Mouse (Mus musculus) gastrocnemius, postnatal 4 days (tissue): Measurements from ENCODE around the gene Lemd2. TPM values are rescaled to one million over a fixed set of nuclear protein-coding genes. Genes with fewer than 3 reads are reported as not detected.
"Not testable (repeated sequence)": the region's sequence is repeated elsewhere in the genome, so short reads cannot be mapped to it uniquely, and the experiment has no call there.

Source experiments
- DNase-seq, 2 experiments: peaks; one replicate each; pipeline ENCODE4 v3.0.0; 2021 to 2022; ENCODE audit warnings: low spot score in 2 of 2, mixed read lengths in 2 of 2
- long read RNA-seq, 2 experiments: library from polyadenylated mRNA; stranded (forward); transcript quantifications; one replicate each; pipeline ENCODE4 v2.0.0; 2021
- total RNA-seq, 2 experiments: library from RNA; stranded (reverse); gene quantifications; 2 replicates each; pipeline ENCODE4 v1.2.3; 2021

Lemd2 gene
- 10 to 100 TPM; 34.2 to 34.4 TPM for total RNA-seq
- long read RNA-seq, experiment 1, transcript Lemd2-201 (9 exons, 2,627 nt), result major isoform, 72 of 86 reads
- long read RNA-seq, experiment 1, partial matches to known transcripts, result 3 of 86 reads
- long read RNA-seq, experiment 1, other reads (novel, unspliced or antisense), result 11 of 86 reads
- long read RNA-seq, experiment 2, transcript Lemd2-201 (9 exons, 2,627 nt), result major isoform, 109 of 128 reads
- long read RNA-seq, experiment 2, partial matches to known transcripts, result 2 of 128 reads
- long read RNA-seq, experiment 2, other reads (novel, unspliced or antisense), result 17 of 128 reads

- peak; percentile 95 to 96 for DNase-seq
These were observed at the start of gene Lemd2 for GRCm38 (mm10) chr17:27204075-27204909. Gene Lemd2 (minus strand): TSS chr17:27204469.

- no peak for DNase-seq
These were observed 46.9 kb upstream of the Lemd2 start for GRCm38 (mm10) chr17:27251150-27251549.

GRCm38 (mm10) chr17:27250461-27250860, 46.2 kb upstream of the Lemd2 start:
- peak in 1 of 2 experiments; percentile 31 for DNase-seq

- no peak for DNase-seq
These were observed 44.8 kb upstream of the Lemd2 start for GRCm38 (mm10) chr17:27249073-27249472.

- no peak for DNase-seq
These were observed 43.6 kb upstream of the Lemd2 start for GRCm38 (mm10) chr17:27247680-27248386.

- DNase-seq, result peak in 1 of 2 experiments; percentile 27
These were observed 41.6 kb upstream of the Lemd2 start for GRCm38 (mm10) chr17:27245851-27246381.

GRCm38 (mm10) chr17:27244912-27245311, 40.6 kb upstream of the Lemd2 start:
- no peak for DNase-seq

- DNase-seq, result peak in 1 of 2 experiments; percentile 65
These were observed 38.2 kb upstream of the Lemd2 start for GRCm38 (mm10) chr17:27242194-27243189.

- DNase-seq, result peak; percentile 76 to 86
These were observed 36.5 kb upstream of the Lemd2 start for GRCm38 (mm10) chr17:27240556-27241457.

GRCm38 (mm10) chr17:27239941-27240340, 35.7 kb upstream of the Lemd2 start:
- peak in 1 of 2 experiments; percentile 64 for DNase-seq

- no peak for DNase-seq
These were observed 34.4 kb upstream of the Lemd2 start for GRCm38 (mm10) chr17:27238637-27239036.

- no peak for DNase-seq
These were observed 33.5 kb upstream of the Lemd2 start for GRCm38 (mm10) chr17:27237731-27238130.

- no peak for DNase-seq
These were observed 29.0 kb upstream of the Lemd2 start for GRCm38 (mm10) chr17:27233298-27233697.

- DNase-seq, result no peak
These were observed 27.9 kb upstream of the Lemd2 start for GRCm38 (mm10) chr17:27232176-27232575.

GRCm38 (mm10) chr17:27231586-27231985, 27.3 kb upstream of the Lemd2 start:
- DNase-seq, result not testable (repeated sequence)

GRCm38 (mm10) chr17:27231146-27231503, 26.9 kb upstream of the Lemd2 start:
- DNase-seq, result no peak

GRCm38 (mm10) chr17:27230455-27231145, 26.3 kb upstream of the Lemd2 start:
- no peak for DNase-seq

- no peak for DNase-seq
These were observed 25.6 kb upstream of the Lemd2 start for GRCm38 (mm10) chr17:27229710-27230454.
